Mouse (Mus musculus): ENCODE measurements around the gene Wdr6. TPM values are rescaled to one million over a fixed set of nuclear protein-coding genes. Genes with fewer than 3 reads are reported as not detected.
A peak's percentile ranks its signal among the peaks of the same experiment; 100 is the strongest.

Wdr6 gene
- polyA plus RNA-seq, 1 experiment from 2014 or later = 364 TPM

DNA sequence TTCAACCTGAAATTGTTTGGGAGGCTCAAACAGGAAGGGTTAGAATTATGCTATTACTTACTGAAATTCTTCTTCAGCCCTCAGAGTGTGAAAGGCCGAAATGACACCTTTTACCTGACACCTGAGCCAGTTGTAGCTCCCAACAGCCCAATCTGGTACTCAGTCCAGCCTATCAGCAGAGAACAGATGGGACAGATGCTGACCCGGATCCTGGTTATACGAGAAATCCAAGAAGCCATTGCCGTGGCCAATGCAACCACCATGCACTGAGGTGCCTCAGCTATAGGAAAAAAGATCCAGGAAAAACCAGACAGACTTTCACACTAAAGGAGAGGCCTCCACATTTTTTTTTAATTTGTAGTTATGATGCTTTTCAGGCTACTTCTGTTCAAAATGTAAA lies 19.4 kb downstream of the Wdr6 start:
- no peak overlapping the region for H3K27ac ChIP-seq
- no peak overlapping the region for H3K4me2 ChIP-seq (replicated peaks)
- no peaks in the 10 kb centered on the region for H3K9me3 ChIP-seq
- ATAC-seq = no peak
- H3K4me3 ChIP-seq (replicated peaks) = no peak overlapping the region
- no peak overlapping the region for H3K9ac ChIP-seq (replicated peaks)
- H3K36me3 ChIP-seq = peaks cover 78% of the 10 kb centered on the region
- H3K4me1 ChIP-seq (replicated peaks) = peaks cover 14% of the 10 kb centered on the region
- 92% methylated on average over 4 of the region's 4 CpGs for WGBS
- H3K27me3 ChIP-seq = no peaks in the 10 kb centered on the region

DNA sequence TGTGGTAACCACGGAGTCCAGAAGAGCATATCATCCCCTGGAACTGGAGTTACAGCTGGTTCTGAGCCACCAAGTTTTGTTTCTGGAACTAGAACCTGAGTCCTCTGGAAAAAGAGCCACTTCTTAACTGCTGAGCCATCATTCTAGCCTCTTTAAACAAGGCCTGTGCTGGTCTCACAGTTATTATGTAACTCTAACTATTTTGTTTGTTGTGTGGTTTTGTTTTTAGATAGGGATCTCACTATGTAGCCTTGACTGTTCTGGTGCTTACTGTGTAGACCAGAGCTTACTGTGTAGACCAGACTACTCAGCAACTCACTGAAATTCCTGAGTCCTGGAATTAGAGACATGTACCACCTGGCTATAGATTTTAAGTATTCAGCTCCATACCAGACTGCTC lies 31.7 kb downstream of the Wdr6 start:
- Histone ChIP-seq H3K9me3 (no peaks in the 10 kb centered on the region), H3K27ac (no peak overlapping the region), H3K36me3 (peaks cover 85% of the 10 kb centered on the region), H3K4me3 (replicated peaks) (no peak overlapping the region), H3K9ac (replicated peaks) (no peak overlapping the region), H3K4me2 (replicated peaks) (no peak overlapping the region), H3K27me3 (no peaks in the 10 kb centered on the region), H3K4me1 (replicated peaks) (no peaks in the 10 kb centered on the region)
- no peak for ATAC-seq
- WGBS = 90% methylated on average over 1 of the region's 1 CpGs

DNA sequence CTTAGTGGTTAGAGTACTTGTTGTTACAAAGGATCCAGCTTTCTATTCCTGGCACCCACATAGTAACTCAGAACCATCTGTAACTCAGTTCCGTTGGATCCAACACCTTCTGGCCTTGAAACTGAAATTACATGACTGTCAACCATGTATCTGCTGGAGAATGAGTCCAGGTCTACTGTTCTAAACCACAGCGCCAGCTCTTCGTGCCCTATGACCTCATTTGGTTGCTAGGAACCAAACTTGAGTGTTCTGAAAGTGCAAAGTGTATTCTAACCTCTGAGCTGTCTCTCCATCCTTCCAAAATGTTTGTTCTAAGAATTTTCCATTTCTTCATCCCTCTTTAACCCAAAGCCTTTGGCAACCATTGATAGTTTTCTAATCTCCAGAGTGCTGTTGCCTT lies 32.6 kb downstream of the Wdr6 start:
- no peaks in the 10 kb centered on the region for H3K4me1 ChIP-seq (replicated peaks)
- no peak overlapping the region for H3K4me3 ChIP-seq (replicated peaks)
- H3K27ac ChIP-seq = no peak overlapping the region
- H3K36me3 ChIP-seq = peaks cover 88% of the 10 kb centered on the region
- H3K9me3 ChIP-seq = no peaks in the 10 kb centered on the region
- no peak overlapping the region for H3K9ac ChIP-seq (replicated peaks)
- no peak for ATAC-seq
- 89% methylated on average over 3 of the region's 3 CpGs for WGBS
- H3K4me2 ChIP-seq (replicated peaks) = no peak overlapping the region
- no peaks in the 10 kb centered on the region for H3K27me3 ChIP-seq

DNA sequence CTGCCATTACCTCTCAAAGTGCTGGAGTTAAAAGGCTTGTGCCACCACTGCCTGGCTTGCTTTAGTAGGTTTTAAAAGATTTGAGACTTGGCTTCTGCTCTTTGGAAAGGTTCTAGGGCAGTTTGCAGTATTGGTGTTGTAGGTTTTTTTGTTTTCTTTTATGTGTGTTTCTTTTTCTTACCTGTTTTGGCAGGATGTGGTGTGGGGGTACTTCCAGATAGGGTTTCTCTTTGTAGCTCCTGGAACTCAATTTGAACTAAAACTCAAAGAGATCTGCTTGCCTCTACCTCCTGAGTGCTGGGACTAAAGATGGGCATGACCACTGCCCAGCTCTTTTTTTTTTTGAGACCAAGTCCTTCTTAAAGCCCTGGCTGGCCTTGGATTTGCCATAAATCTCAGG lies 37.7 kb downstream of the Wdr6 start:
- no peak overlapping the region for H3K27ac ChIP-seq
- peaks cover 92% of the 10 kb centered on the region for H3K36me3 ChIP-seq
- no peak overlapping the region for H3K4me2 ChIP-seq (replicated peaks)
- no peaks in the 10 kb centered on the region for H3K9me3 ChIP-seq
- H3K4me3 ChIP-seq (replicated peaks) = no peak overlapping the region
- no peak overlapping the region for H3K9ac ChIP-seq (replicated peaks)
- no peaks in the 10 kb centered on the region for H3K27me3 ChIP-seq
- ATAC-seq = no peak
- H3K4me1 ChIP-seq (replicated peaks) = no peaks in the 10 kb centered on the region

DNA sequence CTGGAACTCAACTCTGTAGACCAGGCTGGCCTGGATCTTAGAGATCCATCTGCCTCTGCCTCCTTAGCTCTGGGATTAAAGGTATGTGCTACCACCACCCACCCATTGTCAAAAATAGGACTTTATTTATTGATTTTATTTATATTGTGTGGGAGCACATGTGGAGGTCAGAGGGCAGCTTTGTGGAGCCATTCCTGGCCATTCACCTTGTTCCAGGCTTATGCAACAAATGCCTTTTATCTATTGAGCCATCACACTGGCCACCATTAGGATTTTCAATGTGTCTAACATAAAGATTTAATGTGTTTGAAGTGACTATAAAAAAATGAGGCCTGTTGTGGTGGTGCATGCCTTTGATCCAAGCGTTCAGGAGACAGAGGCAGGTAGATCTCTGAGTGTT lies 47.0 kb downstream of the Wdr6 start:
- no peak overlapping the region for H3K27ac ChIP-seq
- no peaks in the 10 kb centered on the region for H3K27me3 ChIP-seq
- H3K4me2 ChIP-seq (replicated peaks) = no peak overlapping the region
- H3K36me3 ChIP-seq = peaks cover 81% of the 10 kb centered on the region
- H3K9ac ChIP-seq (replicated peaks) = no peak overlapping the region
- WGBS = 94% methylated on average over 1 of the region's 1 CpGs
- H3K4me1 ChIP-seq (replicated peaks) = no peaks in the 10 kb centered on the region
- ATAC-seq = no peak
- H3K4me3 ChIP-seq (replicated peaks) = no peak overlapping the region
- no peaks in the 10 kb centered on the region for H3K9me3 ChIP-seq

DNA sequence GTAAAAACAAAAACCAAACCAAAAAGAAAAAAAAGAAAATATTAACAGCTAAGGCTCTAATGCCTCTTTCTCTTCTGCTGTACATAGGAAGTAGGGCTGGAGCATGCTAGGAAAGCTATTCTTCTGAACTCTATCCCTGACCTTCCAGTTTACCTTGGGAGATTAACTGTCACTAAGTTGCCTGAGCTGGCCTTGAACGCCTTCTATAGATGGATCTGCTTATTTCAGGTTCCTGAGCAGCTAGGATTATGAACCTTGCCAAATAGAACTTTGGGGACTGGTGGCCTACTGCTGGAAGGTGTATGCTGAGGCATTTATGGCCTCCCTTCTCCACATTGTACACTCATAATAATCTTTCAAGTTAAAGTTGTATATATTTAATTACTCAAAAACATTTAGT lies 47.6 kb downstream of the Wdr6 start:
- Histone ChIP-seq H3K4me1 (replicated peaks) (no peaks in the 10 kb centered on the region), H3K9me3 (no peaks in the 10 kb centered on the region), H3K9ac (replicated peaks) (no peak overlapping the region), H3K27ac (no peak overlapping the region), H3K27me3 (no peaks in the 10 kb centered on the region), H3K36me3 (peaks cover 76% of the 10 kb centered on the region), H3K4me2 (replicated peaks) (no peak overlapping the region), H3K4me3 (replicated peaks) (no peak overlapping the region)
- WGBS = 89% methylated on average over 1 of the region's 1 CpGs
- ATAC-seq = no peak

DNA sequence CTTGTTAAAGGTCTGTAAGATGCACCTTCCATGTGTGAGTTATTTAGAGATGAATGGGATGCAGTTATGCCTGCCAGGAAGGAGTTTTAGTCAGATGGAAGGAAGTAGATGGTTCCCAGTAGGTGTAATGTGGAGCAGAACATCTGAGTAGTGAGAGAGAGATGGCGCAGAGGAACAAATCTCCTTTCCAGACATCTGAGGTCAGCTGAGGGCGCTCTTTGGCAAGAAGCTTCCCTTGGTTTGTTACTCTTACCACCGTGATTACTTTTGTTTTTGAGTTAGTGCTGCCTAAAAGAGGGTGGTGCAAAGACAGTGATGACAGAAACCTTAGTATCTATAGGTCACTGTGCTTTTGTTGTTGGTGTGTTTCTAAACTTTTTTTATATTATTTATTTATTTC lies 53.1 kb downstream of the Wdr6 start:
- Histone ChIP-seq H3K27ac (no peak overlapping the region), H3K4me1 (replicated peaks) (peaks cover 13% of the 10 kb centered on the region), H3K9me3 (no peaks in the 10 kb centered on the region), H3K4me3 (replicated peaks) (no peak overlapping the region), H3K27me3 (no peaks in the 10 kb centered on the region), H3K4me2 (replicated peaks) (no peak overlapping the region), H3K36me3 (peaks cover 30% of the 10 kb centered on the region), H3K9ac (replicated peaks) (no peak overlapping the region)
- WGBS = 91% methylated on average over 3 of the region's 3 CpGs
- no peak for ATAC-seq

DNA sequence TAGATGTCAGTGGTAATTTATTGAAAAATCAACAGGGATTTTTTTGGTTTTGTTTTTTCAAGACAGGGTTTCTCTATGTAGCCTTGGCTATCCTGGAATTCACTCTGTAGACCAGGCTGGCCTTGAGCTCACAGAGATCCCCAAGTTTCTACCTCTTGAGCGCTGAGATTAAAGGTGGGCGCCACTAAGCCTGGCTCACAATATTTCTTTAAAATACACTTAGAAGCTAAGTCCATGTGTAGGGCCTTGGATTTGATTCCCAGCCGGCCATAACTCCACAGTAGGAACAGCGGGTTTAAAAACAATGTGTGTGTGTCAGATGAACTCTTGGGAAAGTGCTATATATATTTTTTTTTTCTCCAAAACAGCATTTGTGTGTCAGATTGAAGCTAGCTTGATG lies 55.2 kb downstream of the Wdr6 start:
- peaks cover 10% of the 10 kb centered on the region for H3K36me3 ChIP-seq
- H3K9ac ChIP-seq (replicated peaks) = no peak overlapping the region
- H3K27me3 ChIP-seq = no peaks in the 10 kb centered on the region
- no peak overlapping the region for H3K27ac ChIP-seq
- no peak overlapping the region for H3K4me2 ChIP-seq (replicated peaks)
- H3K4me3 ChIP-seq (replicated peaks) = no peak overlapping the region
- WGBS = 94% methylated on average over 4 of the region's 4 CpGs
- H3K9me3 ChIP-seq = no peaks in the 10 kb centered on the region
- peaks cover 31% of the 10 kb centered on the region for H3K4me1 ChIP-seq (replicated peaks)
- no peak for ATAC-seq

MicroRNA genes within 50 kb of the gene (microRNA counts, 519-probe panel; counts per million panel counts)
- microRNA mmu-miR-191 (4,104 counts per million, percentile 77 among the panel's probes with 10 or more counts), microRNA mmu-miR-425 (3,655 counts per million, percentile 71 among the panel's probes with 10 or more counts)

Small RNA genes within 50 kb of the gene (microRNA-seq; reads per million reads assigned to microRNA genes)
- gene Gm24083 (not detected), gene Mir191 (not detected), gene Mir425 (1,299 reads per million, percentile 81 among the genes with 10 or more reads in this experiment)

Other genes starting within 250 kb of the Wdr6 start
- gene Gpx1, start 239.8 kb downstream of the Wdr6 start, polyA plus RNA-seq (2015; fragmentation: Nextera tagmentation; extraction: Ambion mirVana) = 474 and 511 TPM in 2 replicates
- 143 and 146 TPM in 2 replicates for gene Usp4, start 230.9 kb downstream of the Wdr6 start, polyA plus RNA-seq (2015; fragmentation: Nextera tagmentation; extraction: Ambion mirVana)
- gene 1700102P08Rik, start 185.9 kb downstream of the Wdr6 start, polyA plus RNA-seq (2015; fragmentation: Nextera tagmentation; extraction: Ambion mirVana) = 2.1 and 2.2 TPM in 2 replicates
- 1.3 and 1.7 TPM in 2 replicates for gene Ccdc36, start 150.3 kb downstream of the Wdr6 start, polyA plus RNA-seq (2015; fragmentation: Nextera tagmentation; extraction: Ambion mirVana)
- not detected in 2 replicates for gene BC048562, start 142.3 kb downstream of the Wdr6 start, polyA plus RNA-seq (2015; fragmentation: Nextera tagmentation; extraction: Ambion mirVana)
- 59.7 and 63.5 TPM in 2 replicates for gene Ccdc71, start 118.2 kb downstream of the Wdr6 start, polyA plus RNA-seq (2015; fragmentation: Nextera tagmentation; extraction: Ambion mirVana)
- 75.7 and 84.8 TPM in 2 replicates for gene Klhdc8b, start 117.2 kb downstream of the Wdr6 start, polyA plus RNA-seq (2015; fragmentation: Nextera tagmentation; extraction: Ambion mirVana)
- 20.0 and 24.1 TPM in 2 replicates for gene Lamb2, start 99.0 kb downstream of the Wdr6 start, polyA plus RNA-seq (2015; fragmentation: Nextera tagmentation; extraction: Ambion mirVana)
- 75.9 and 91.9 TPM in 2 replicates for gene Usp19, start 88.1 kb downstream of the Wdr6 start, polyA plus RNA-seq (2015; fragmentation: Nextera tagmentation; extraction: Ambion mirVana)
- 70.2 and 70.5 TPM in 2 replicates for gene Qars, start 71.0 kb downstream of the Wdr6 start, polyA plus RNA-seq (2015; fragmentation: Nextera tagmentation; extraction: Ambion mirVana)
- 141 and 146 TPM in 2 replicates for gene Qrich1, start 61.9 kb downstream of the Wdr6 start, polyA plus RNA-seq (2015; fragmentation: Nextera tagmentation; extraction: Ambion mirVana)
- gene Impdh2, start 18.5 kb downstream of the Wdr6 start, polyA plus RNA-seq (2015; fragmentation: Nextera tagmentation; extraction: Ambion mirVana) = 108 and 115 TPM in 2 replicates
- 73.7 and 79.2 TPM in 2 replicates for gene Ndufaf3, start 11.3 kb downstream of the Wdr6 start, polyA plus RNA-seq (2015; fragmentation: Nextera tagmentation; extraction: Ambion mirVana)
- 321 and 345 TPM in 2 replicates for gene Dalrd3, start 8.9 kb downstream of the Wdr6 start, polyA plus RNA-seq (2015; fragmentation: Nextera tagmentation; extraction: Ambion mirVana)
- gene P4htm, start 18.9 kb upstream of the Wdr6 start, polyA plus RNA-seq (2015; fragmentation: Nextera tagmentation; extraction: Ambion mirVana) = 24.6 and 27.7 TPM in 2 replicates
- gene Arih2, start 70.6 kb upstream of the Wdr6 start, polyA plus RNA-seq (2015; fragmentation: Nextera tagmentation; extraction: Ambion mirVana) = 53.6 and 54.0 TPM in 2 replicates
- 39.5 and 40.5 TPM in 2 replicates for gene Slc25a20, start 83.3 kb upstream of the Wdr6 start, polyA plus RNA-seq (2015; fragmentation: Nextera tagmentation; extraction: Ambion mirVana)
- 49.3 and 54.0 TPM in 2 replicates for gene Prkar2a, start 110.6 kb upstream of the Wdr6 start, polyA plus RNA-seq (2015; fragmentation: Nextera tagmentation; extraction: Ambion mirVana)
- 217 and 238 TPM in 2 replicates for gene Ip6k2, start 205.1 kb upstream of the Wdr6 start, polyA plus RNA-seq (2015; fragmentation: Nextera tagmentation; extraction: Ambion mirVana)
- gene Nckipsd, start 229.6 kb upstream of the Wdr6 start, polyA plus RNA-seq (2015; fragmentation: Nextera tagmentation; extraction: Ambion mirVana) = 20.9 and 29.5 TPM in 2 replicates
- gene Celsr3, start 247.6 kb upstream of the Wdr6 start, polyA plus RNA-seq (2015; fragmentation: Nextera tagmentation; extraction: Ambion mirVana) = 17.7 and 18.0 TPM in 2 replicates